Mouse (Mus musculus) right cerebral cortex, postnatal 4 days (tissue): Measurements from ENCODE around the gene Clec4g.
"Not testable (repeated sequence)": the region's sequence is repeated elsewhere in the genome, so short reads cannot be mapped to it uniquely, and the experiment has no call there.

Source experiments
- DNase-seq: peaks from one replicate; pipeline ENCODE4 v3.0.0-alpha.2; 2022

Clec4g gene

GRCm38 (mm10) chr8:3720551-3720950 lies at the start of gene Clec4g:
Gene Clec4g (minus strand): TSS chr8:3720651.
- DNase-seq, result no peak

GRCm38 (mm10) chr8:3768641-3769040 lies 48.2 kb upstream of the Clec4g start:
- not testable (repeated sequence) for DNase-seq

- peak; percentile 88 for DNase-seq
Measured at GRCm38 (mm10) chr8:3754261-3754850, 33.9 kb upstream of the Clec4g start.

- no peak for DNase-seq
Measured at GRCm38 (mm10) chr8:3748761-3749160, 28.3 kb upstream of the Clec4g start, which contains the start of gene Cd209a. Gene Cd209a (minus strand): TSS chr8:3748984.

GRCm38 (mm10) chr8:3736947-3737346 lies 16.5 kb upstream of the Clec4g start:
- DNase-seq, result no peak

- no peak for DNase-seq
Measured at GRCm38 (mm10) chr8:3735599-3735998, 15.1 kb upstream of the Clec4g start.

GRCm38 (mm10) chr8:3734084-3734483 lies 13.6 kb upstream of the Clec4g start:
- no peak for DNase-seq

GRCm38 (mm10) chr8:3721041-3721440 lies 590 bp upstream of the Clec4g start:
- DNase-seq, result no peak

GRCm38 (mm10) chr8:3718559-3718958 lies 1.9 kb downstream of the Clec4g start:
- peak; percentile 42 for DNase-seq

DNA sequence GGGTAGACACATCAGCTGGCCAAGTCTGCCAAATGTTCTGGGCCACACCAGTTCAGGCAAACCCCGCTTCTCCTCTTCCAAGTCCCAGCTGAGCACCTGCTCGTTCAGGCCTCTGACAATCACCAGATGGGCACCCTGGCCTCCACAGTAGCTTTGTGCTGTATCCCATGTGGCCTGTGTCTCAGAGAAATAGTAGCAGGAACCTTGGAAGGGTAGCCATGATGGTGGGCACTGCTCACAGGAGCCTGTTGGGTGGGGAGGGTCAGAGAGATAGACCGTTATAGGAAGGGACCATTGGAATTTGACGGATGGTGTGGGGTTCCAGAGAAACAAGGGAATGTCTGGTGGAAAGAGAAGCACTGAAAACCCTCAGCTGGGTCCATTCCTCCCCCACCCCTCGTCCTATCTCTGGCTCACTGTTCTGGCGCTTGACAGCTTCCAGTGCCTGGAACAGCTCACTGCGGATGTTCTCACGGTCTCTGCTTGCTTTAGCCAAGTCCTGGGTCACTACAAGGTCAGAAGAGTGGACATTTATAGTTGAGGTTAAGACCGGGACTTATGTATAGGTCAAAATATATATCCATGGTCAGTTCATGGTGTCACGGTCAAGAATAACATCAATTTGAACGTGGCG lies 3.0 kb downstream of the Clec4g start:
- DNase-seq, result no peak

DNA sequence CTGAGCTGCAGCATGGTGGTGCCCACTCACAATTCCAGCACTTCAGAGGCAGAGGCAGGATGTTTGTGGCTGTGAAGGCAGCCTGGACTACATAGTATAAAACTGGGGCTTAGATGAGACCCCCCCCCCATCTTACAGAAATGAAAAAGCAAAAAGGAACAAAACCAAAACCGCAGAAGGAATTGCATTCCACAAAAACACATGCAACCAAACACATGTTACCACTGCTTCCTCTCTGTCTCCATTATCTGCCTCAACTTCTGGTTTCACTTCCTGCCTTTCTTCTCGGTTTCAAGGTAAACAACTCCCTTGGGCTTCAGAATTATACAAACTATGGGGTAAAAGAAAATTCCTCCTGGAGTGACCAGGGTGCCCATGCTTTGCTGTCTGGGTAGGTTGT lies 8.8 kb downstream of the Clec4g start:
- DNase-seq, result no peak

GRCm38 (mm10) chr8:3710312-3710711 lies 10.1 kb downstream of the Clec4g start:
- DNase-seq, result no peak

- no peak for DNase-seq
Measured at GRCm38 (mm10) chr8:3707611-3708010, 12.8 kb downstream of the Clec4g start.

- DNase-seq, result no peak
Measured at GRCm38 (mm10) chr8:3705711-3706110, 14.7 kb downstream of the Clec4g start.

- DNase-seq, result no peak
Measured at GRCm38 (mm10) chr8:3701491-3701890, 19.0 kb downstream of the Clec4g start.

- DNase-seq, result no peak
Measured at GRCm38 (mm10) chr8:3694121-3694520, 26.3 kb downstream of the Clec4g start, which contains the start of gene Fcer2a. Gene Fcer2a (minus strand): TSS chr8:3694175.

GRCm38 (mm10) chr8:3690774-3691173 lies 29.7 kb downstream of the Clec4g start:
- DNase-seq, result no peak

- no peak for DNase-seq
Measured at GRCm38 (mm10) chr8:3687537-3687936, 32.9 kb downstream of the Clec4g start.

DNA sequence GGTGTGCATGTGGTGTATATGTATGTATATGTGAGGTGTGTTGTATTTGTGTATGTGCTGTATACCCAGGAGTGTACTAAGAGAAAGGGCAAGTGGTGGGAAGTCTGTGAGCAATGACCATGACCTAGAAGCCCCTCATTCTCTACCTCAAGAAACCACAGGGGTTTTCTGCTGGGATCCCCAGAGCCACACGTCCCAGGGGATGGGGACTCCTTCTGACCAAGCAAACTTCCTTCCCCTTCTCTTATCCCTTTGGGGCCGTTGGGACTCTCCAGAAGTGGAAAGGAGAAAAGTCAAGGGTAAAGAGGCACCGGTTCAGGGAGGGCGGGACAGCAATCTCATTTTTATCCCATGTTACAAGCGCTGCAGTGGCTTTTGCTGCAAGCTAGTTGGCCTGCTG lies 35.0 kb downstream of the Clec4g start:
- no peak for DNase-seq

DNA sequence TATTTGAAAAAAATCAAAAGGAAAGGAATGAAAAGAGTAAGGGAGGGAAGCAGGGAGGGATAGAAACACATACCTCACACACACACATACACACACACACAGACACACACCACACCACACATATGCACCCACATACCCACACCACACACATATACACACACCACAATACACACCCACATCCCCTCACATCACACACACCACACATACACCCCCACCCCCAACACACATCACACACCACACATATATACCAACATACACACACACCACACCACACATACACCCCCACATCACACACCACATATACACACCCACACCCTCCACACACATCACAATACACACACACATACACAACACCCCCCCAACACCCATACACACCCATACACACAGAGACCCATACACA lies 35.9 kb downstream of the Clec4g start:
- DNase-seq, result no peak

- no peak for DNase-seq
Measured at GRCm38 (mm10) chr8:3683408-3684176, 36.9 kb downstream of the Clec4g start.

DNA sequence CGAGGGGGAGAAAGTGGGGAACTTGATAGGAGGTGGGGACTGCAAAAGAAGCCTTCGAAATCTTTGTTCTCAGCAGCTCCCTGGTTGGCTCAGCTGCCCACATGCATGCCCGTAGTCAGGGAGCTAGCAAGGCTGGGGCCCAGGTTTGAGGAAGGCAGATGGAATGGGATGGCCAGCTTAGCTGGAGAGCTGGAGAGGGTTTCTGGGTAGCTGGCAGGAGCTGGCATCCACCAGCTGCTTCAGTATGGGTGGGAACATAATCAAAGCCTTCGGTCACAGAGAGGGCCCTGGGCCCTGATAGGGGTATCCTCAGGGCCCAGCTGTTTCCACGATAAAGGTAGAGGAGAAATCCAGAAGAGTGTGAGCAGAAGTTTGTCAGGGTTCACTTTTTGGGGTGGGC lies 38.0 kb downstream of the Clec4g start:
- DNase-seq, result no peak

GRCm38 (mm10) chr8:3679656-3680055 lies 40.8 kb downstream of the Clec4g start:
- DNase-seq, result no peak

GRCm38 (mm10) chr8:3679236-3679635 lies 41.2 kb downstream of the Clec4g start:
- DNase-seq, result no peak
